Mouse (Mus musculus) liver, embryonic 14.5 days (tissue): ENCODE results near the gene Trmt61a. TPM values are rescaled to one million over a fixed set of nuclear protein-coding genes. Genes with fewer than 3 reads are reported as not detected.
A peak's percentile ranks its signal among the peaks of the same experiment; 100 is the strongest.

ENCODE experiments used
- ATAC-seq: fragments of 200-750 bp; cut with Nextera tagmentation; 2 replicates; pipeline ENCODE4 v1.8.0; 2017; ENCODE audit warnings: moderate number of reproducible peaks, mild to moderate bottlenecking, moderate library complexity; ENCODE audit not compliant: insufficient read depth
- DNase-seq, 3 experiments: peaks; one replicate each; pipeline ENCODE4 v3.0.0-alpha.2; 2012 to 2013; ENCODE audit warnings: low read depth in 3 of 3, low spot score in 3 of 3
- H3K27ac ChIP-seq: fragments of 300-500 bp; sonication (generic); 2 replicates; pipeline ENCODE4 v1.5.1; 2014; ENCODE audit warnings: moderate library complexity, mild to moderate bottlenecking, control low read depth, inconsistent platforms
- H3K27me3 ChIP-seq: fragments of 300-500 bp; sonication (generic); 2 replicates; pipeline ENCODE4 v1.6.1; 2014; ENCODE audit warnings: mild to moderate bottlenecking, low read length, moderate library complexity; ENCODE audit not compliant: control insufficient read depth, insufficient read depth
- H3K36me3 ChIP-seq: fragments of 300-500 bp; sonication (generic); replicated peaks from 2 replicates; pipeline ENCODE4 v1.6.1; 2014; ENCODE audit warnings: low read depth; ENCODE audit not compliant: control insufficient read depth, insufficient read depth
- H3K4me1 ChIP-seq, 2 experiments: fragments of 200-500 bp in 1 of 2; fragments of 300-500 bp in 1 of 2; sonication (generic) in 1 of 2; replicated peaks; 2 replicates each; pipeline ENCODE4 v1.6.1; 2012 to 2014; ENCODE audit warnings: antibody characterized with exemption in 1 of 2, inconsistent platforms in 1 of 2, low read length in 1 of 2; ENCODE audit not compliant: control insufficient read depth in 2 of 2, insufficient read depth in 2 of 2
- H3K4me2 ChIP-seq: fragments of 300-500 bp; sonication (generic); 2 replicates; pipeline ENCODE4 v1.6.1; 2014; ENCODE audit warnings: low read depth, mild to moderate bottlenecking, control low read depth, moderate library complexity
- H3K4me3 ChIP-seq, 2 experiments: fragments of 200-500 bp in 1 of 2; fragments of 300-500 bp in 1 of 2; sonication (generic) in 1 of 2; 2 replicates each; pipeline ENCODE4 v1.5.1; 2012 to 2014; ENCODE audit warnings: low read depth in 2 of 2, low read length in 2 of 2, mild to moderate bottlenecking in 2 of 2, control low read depth in 1 of 2, inconsistent platforms in 1 of 2, moderate library complexity in 1 of 2; ENCODE audit not compliant: insufficient read depth in 1 of 2
- H3K9ac ChIP-seq: fragments of 300-500 bp; sonication (generic); replicated peaks from 2 replicates; pipeline ENCODE4 v1.6.1; 2014; ENCODE audit warnings: mild to moderate bottlenecking, control low read depth, moderate library complexity
- H3K9me3 ChIP-seq: fragments of 300-500 bp; sonication (generic); 2 replicates; pipeline ENCODE4 v1.6.1; 2016; ENCODE audit warnings: low read length, mixed read lengths; ENCODE audit not compliant: control insufficient read depth
- CTCF ChIP-seq: IDR thresholded peaks from 2 replicates; pipeline ENCODE4 v1.5.1; 2016; ENCODE audit warnings: antibody characterized with exemption, low read depth, control low read depth
- EP300 ChIP-seq: IDR thresholded peaks from 2 replicates; pipeline ENCODE4 v1.6.1; 2016; ENCODE audit warnings: antibody characterized with exemption, low read depth
- WGBS: fragments of 180-500 bp; shearing (Covaris S2); extraction: QIAGEN DNeasy Blood & Tissue Kit; methylation state at CpG from one replicate; pipeline ENCODE4 v1.1.7; 2014; ENCODE audit not compliant: insufficient replicate concordance; 5-methylcytosine and 5-hydroxymethylcytosine counted together
- polyA plus RNA-seq, 2 experiments: library from polyadenylated mRNA; depleted of rRNA in 1 of 2; stranded (reverse) in 1 of 2; unstranded in 1 of 2; fragments of >200 nt; fragmentation: Nextera tagmentation in 1 of 2; extraction: Ambion mirVana in 1 of 2; gene quantifications; 2 replicates each; pipeline versions ENCODE4 v1.2.1 to v1.2.3; 2012 to 2014

Trmt61a gene
- polyA plus RNA-seq (2012; rRNA removed) (19.3 and 32.7 TPM in 2 replicates), polyA plus RNA-seq (2014; fragmentation: Nextera tagmentation; extraction: Ambion mirVana) (3.3 and 4.4 TPM in 2 replicates)

- Histone ChIP-seq H3K27me3 (peaks cover 13% of the 10 kb centered on the region), H3K27ac (peak within 1 kb of the TSS; percentile 64), H3K9me3 (no peaks in the 10 kb centered on the region), H3K4me2 (peak within 1 kb of the TSS; percentile 96), H3K9ac (peak within 1 kb of the TSS; percentile 85), H3K4me3 (peak within 1 kb of the TSS; percentile 91 to 96), H3K4me1 (peaks cover 8 to 12% of the 10 kb centered on the region in 2 experiments; a peak in 3 of 4 replicates), H3K36me3 (no peaks in the 10 kb centered on the region)
- DNase-seq: peak; percentile 82 to 83 (median 83)
- ATAC-seq: peak; percentile 86
- TF ChIP-seq CTCF (no peak), EP300 (no peak)
- under 1% methylated on average over 51 of the region's 51 CpGs for WGBS
Observed at GRCm38 (mm10) chr12:111677882-111678669, at the start of gene Trmt61a. Gene Trmt61a, plus strand, starts transcription at chr12:111678105.

DNA sequence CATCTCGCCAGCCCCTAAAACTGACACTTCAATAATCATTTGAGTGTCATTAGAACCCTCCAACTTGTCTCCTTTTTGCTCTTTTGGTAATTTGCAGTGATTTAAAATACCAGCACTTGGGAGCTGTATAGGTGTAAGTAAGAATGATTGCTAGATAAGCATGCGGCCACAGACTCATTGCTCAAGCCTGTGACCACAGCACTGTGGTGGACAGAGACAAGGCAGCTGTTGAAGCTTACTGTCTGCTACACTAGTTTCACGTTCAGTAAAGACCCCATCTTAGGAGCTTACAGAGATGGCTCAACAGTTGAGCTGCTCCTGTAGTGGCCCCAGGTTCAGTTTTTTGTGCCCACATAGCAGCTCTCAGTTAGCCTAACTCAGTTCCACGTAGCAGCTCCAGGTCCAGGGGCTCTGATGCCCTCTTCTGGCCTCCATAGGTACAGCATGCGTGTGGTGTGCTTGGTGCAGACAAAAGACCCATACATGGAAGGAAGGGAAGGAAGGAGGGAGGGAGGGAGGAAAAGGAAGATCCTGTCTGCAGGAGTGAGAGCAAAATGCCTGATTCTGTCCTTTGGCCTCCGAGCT is 29.8 kb upstream of the Trmt61a start:
- no peak overlapping the region for H3K4me3 ChIP-seq
- no peaks in the 10 kb centered on the region for H3K9me3 ChIP-seq
- peaks cover 45% of the 10 kb centered on the region for H3K36me3 ChIP-seq
- H3K27ac ChIP-seq: no peak overlapping the region
- H3K27me3 ChIP-seq: no peaks in the 10 kb centered on the region
- no peaks in the 10 kb centered on the region for H3K4me1 ChIP-seq
- no peak overlapping the region for H3K4me2 ChIP-seq
- H3K9ac ChIP-seq: no peak overlapping the region
- DNase-seq (peak in 2 of 3 experiments; percentile 29 to 32), ATAC-seq (peak; percentile 59; the same call in 1 of the 2 replicates)
- peak; percentile 92 for TF ChIP-seq CTCF
- TF ChIP-seq EP300: no peak
- 49% methylated on average over 6 of the region's 6 CpGs for WGBS

- WGBS: 85% methylated on average over 3 of the region's 3 CpGs
- Histone ChIP-seq H3K9me3 (no peaks in the 10 kb centered on the region), H3K9ac (no peak overlapping the region), H3K4me1 (no peaks in the 10 kb centered on the region), H3K27me3 (no peaks in the 10 kb centered on the region), H3K4me3 (no peak overlapping the region), H3K36me3 (peaks cover 35% of the 10 kb centered on the region), H3K27ac (no peak overlapping the region), H3K4me2 (no peak overlapping the region)
- TF ChIP-seq CTCF: no peak
- no peak for TF ChIP-seq EP300
- ATAC-seq: no peak
- no peak for DNase-seq
Observed at GRCm38 (mm10) chr12:111652953-111653352, 25.0 kb upstream of the Trmt61a start.

DNA sequence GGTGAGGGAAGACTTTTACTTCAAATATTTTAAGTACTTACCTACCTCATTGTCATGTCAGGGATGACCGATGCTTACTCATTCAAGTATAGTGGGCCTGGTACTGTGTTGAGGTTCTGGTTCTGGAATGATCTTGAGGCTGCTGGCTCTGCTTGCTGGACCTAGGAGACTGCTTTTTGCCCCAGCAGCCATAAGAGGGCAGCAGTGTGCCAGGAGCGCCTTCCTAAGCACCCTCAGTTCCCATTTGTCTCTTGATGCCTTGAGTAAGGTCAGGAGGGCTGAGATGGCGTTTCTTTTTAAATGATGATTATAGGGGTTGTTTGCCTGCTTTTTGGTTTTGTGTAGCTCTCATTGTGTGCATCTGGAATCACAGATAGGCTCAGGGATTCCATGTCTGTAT is 24.5 kb upstream of the Trmt61a start:
- Histone ChIP-seq H3K9me3 (no peaks in the 10 kb centered on the region), H3K9ac (no peak overlapping the region), H3K27me3 (no peaks in the 10 kb centered on the region), H3K4me3 (no peak overlapping the region), H3K27ac (no peak overlapping the region), H3K36me3 (peaks cover 34% of the 10 kb centered on the region), H3K4me2 (no peak overlapping the region), H3K4me1 (no peaks in the 10 kb centered on the region)
- no peak for ATAC-seq
- TF ChIP-seq EP300: no peak
- TF ChIP-seq CTCF: peak; percentile 88
- no peak for DNase-seq
- 27% methylated on average over 3 of the region's 3 CpGs for WGBS

DNA sequence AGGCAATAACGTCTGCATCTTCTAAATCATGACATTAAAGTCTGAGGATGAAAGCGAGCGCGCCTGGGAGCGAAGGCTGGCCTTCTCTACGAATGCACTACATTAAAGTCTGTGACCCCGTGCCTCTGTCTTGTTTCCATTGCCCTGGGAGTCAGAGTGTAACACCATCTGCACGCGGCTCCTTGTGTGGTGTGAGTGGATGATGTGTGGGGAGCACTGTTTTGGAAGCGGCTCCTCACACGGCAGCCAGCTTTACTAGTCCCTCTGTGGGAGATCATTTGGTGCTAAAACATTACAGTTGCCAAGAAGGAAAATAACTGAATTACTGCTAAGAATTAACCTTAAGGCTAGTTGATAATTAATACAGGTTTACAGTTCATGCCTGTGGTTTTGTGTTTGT is 22.2 kb upstream of the Trmt61a start:
- H3K27ac ChIP-seq: no peak overlapping the region
- 93% methylated on average over 11 of the region's 11 CpGs for WGBS
- H3K36me3 ChIP-seq: peaks cover 20% of the 10 kb centered on the region
- no peak overlapping the region for H3K4me2 ChIP-seq
- no peaks in the 10 kb centered on the region for H3K9me3 ChIP-seq
- no peaks in the 10 kb centered on the region for H3K4me1 ChIP-seq
- no peak for TF ChIP-seq CTCF
- no peak for TF ChIP-seq EP300
- H3K4me3 ChIP-seq: no peak overlapping the region
- no peak overlapping the region for H3K9ac ChIP-seq
- no peak for DNase-seq
- no peak for ATAC-seq
- H3K27me3 ChIP-seq: no peaks in the 10 kb centered on the region
